In genomic region chr6:76065383-76065782, GRCm38 (mm10) we compare ENCODE assay signal across 21 mouse cellular contexts.
"Had no signal": no experiment of that assay in that cellular context is flagged by ENCODE, and none has a peak within 500 bp of the region (broad histone marks: within the 10 kb centered on the region; RNA-seq: fewer than 3 reads in every experiment).

No protein-coding gene starts in this region.

- DNase-seq: forebrain, postnatal 0 days; gastrocnemius, postnatal 14 days; gastrocnemius, postnatal 36 days; heart, adult 18-20 months; heart, postnatal 10 days; kidney, adult 2 months; kidney, postnatal 14 days; layer of hippocampus, adult 9-11 months; layer of hippocampus, postnatal 36 days; left cerebral cortex, postnatal 4 days; lung, adult 18-20 months had no signal

- H3K4me2 ChIP-seq: heart, embryonic 12.5 days; hindbrain, embryonic 13.5 days; hindbrain, embryonic 15.5 days; limb, embryonic 13.5 days; limb, embryonic 15.5 days; liver, embryonic 12.5 days had no signal

- H3K9ac ChIP-seq: forebrain, postnatal 0 days; heart, embryonic 12.5 days; hindbrain, embryonic 13.5 days; hindbrain, embryonic 15.5 days; limb, embryonic 13.5 days; limb, embryonic 15.5 days; liver, embryonic 12.5 days; liver, embryonic 14.5 days had no signal

- H3K9me3 ChIP-seq: heart, embryonic 10.5 days; heart, embryonic 12.5 days; hindbrain, embryonic 13.5 days; hindbrain, embryonic 15.5 days; limb, embryonic 13.5 days; limb, embryonic 15.5 days; liver, embryonic 12.5 days had no signal

- H3K27ac ChIP-seq: heart, embryonic 10.5 days; hindbrain, embryonic 13.5 days; hindbrain, embryonic 15.5 days; hindbrain, postnatal 0 days; limb, embryonic 13.5 days; limb, embryonic 15.5 days; liver, embryonic 12.5 days; liver, embryonic 14.5 days had no signal

- H3K36me3 ChIP-seq: heart, embryonic 10.5 days; heart, embryonic 12.5 days; hindbrain, embryonic 13.5 days; hindbrain, embryonic 15.5 days; limb, embryonic 13.5 days; limb, embryonic 15.5 days; liver, embryonic 12.5 days had no signal

- H3K27me3 ChIP-seq: heart, embryonic 12.5 days; hindbrain, embryonic 13.5 days; hindbrain, embryonic 15.5 days; limb, embryonic 13.5 days; limb, embryonic 15.5 days; liver, embryonic 12.5 days had no signal

- H3K4me3 ChIP-seq: heart, embryonic 10.5 days; heart, embryonic 12.5 days; hindbrain, embryonic 13.5 days; hindbrain, embryonic 15.5 days; limb, embryonic 13.5 days; limb, embryonic 15.5 days; liver, embryonic 12.5 days had no signal

- H3K4me1 ChIP-seq: heart, embryonic 10.5 days; heart, embryonic 12.5 days; hindbrain, embryonic 13.5 days; hindbrain, embryonic 15.5 days; limb, embryonic 13.5 days; limb, embryonic 15.5 days; liver, embryonic 12.5 days had no signal

- ATAC-seq: forebrain, postnatal 0 days; hindbrain, postnatal 0 days; intestine, embryonic 16.5 days; liver, embryonic 12.5 days had no signal
